Mouse (Mus musculus) cerebellum, adult 11-12 months (tissue): ENCODE results near the gene Crygb.
A peak's percentile ranks its signal among the peaks of the same experiment; 100 is the strongest.

Experiments
- DNase-seq: peaks from one replicate; pipeline ENCODE4 v3.0.0; 2022

Crygb gene

GRCm38 (mm10) chr1:65082188-65082587, at the start of gene Crygb:
Crygb (minus strand) TSS chr1:65082288.
- DNase-seq: no peak

- DNase-seq: no peak
These were observed 49.6 kb upstream of the Crygb start for GRCm38 (mm10) chr1:65131671-65132070.

GRCm38 (mm10) chr1:65130226-65130625, 48.1 kb upstream of the Crygb start:
- DNase-seq: no peak

GRCm38 (mm10) chr1:65129634-65130180, 47.6 kb upstream of the Crygb start:
- no peak for DNase-seq

- no peak for DNase-seq
These were observed 40.7 kb upstream of the Crygb start, which contains the start of gene D630023F18Rik for GRCm38 (mm10) chr1:65122574-65123372. D630023F18Rik (minus strand) TSS chr1:65123214.

GRCm38 (mm10) chr1:65119438-65119837, 37.4 kb upstream of the Crygb start, which contains the start of gene Gm28845:
Gm28845 (minus strand) TSS chr1:65119558.
- DNase-seq: no peak

GRCm38 (mm10) chr1:65118150-65118913, 36.2 kb upstream of the Crygb start:
- DNase-seq: no peak

- no peak for DNase-seq
These were observed 31.6 kb upstream of the Crygb start for GRCm38 (mm10) chr1:65113536-65114172.

GRCm38 (mm10) chr1:65112807-65113196, 30.7 kb upstream of the Crygb start:
- DNase-seq: no peak

GRCm38 (mm10) chr1:65112031-65112806, 30.1 kb upstream of the Crygb start:
- DNase-seq: peak; percentile 36

GRCm38 (mm10) chr1:65109756-65110435, 27.8 kb upstream of the Crygb start:
- no peak for DNase-seq

- no peak for DNase-seq
These were observed 27.1 kb upstream of the Crygb start for GRCm38 (mm10) chr1:65109196-65109595.

- DNase-seq: no peak
These were observed 25.7 kb upstream of the Crygb start for GRCm38 (mm10) chr1:65107654-65108279.

- DNase-seq: no peak
These were observed 21.2 kb upstream of the Crygb start, which contains the start of gene Cryga for GRCm38 (mm10) chr1:65103273-65103672. Cryga (minus strand) TSS chr1:65103373.

GRCm38 (mm10) chr1:65096953-65097352, 14.9 kb upstream of the Crygb start:
- no peak for DNase-seq

GRCm38 (mm10) chr1:65091566-65091965, 9.5 kb upstream of the Crygb start:
- no peak for DNase-seq

- DNase-seq: no peak
These were observed 8.3 kb upstream of the Crygb start for GRCm38 (mm10) chr1:65090370-65090769.

GRCm38 (mm10) chr1:65088567-65089356, 6.7 kb upstream of the Crygb start:
- DNase-seq: no peak

- DNase-seq: no peak
These were observed 6.5 kb downstream of the Crygb start for GRCm38 (mm10) chr1:65075607-65076006.

GRCm38 (mm10) chr1:65073589-65073988, 8.5 kb downstream of the Crygb start, which contains the start of gene Crygc:
Crygc (minus strand) TSS chr1:65073689.
- DNase-seq: no peak
